Mouse (Mus musculus): Measurements from ENCODE around the gene Exoc7. TPM values are rescaled to one million over a fixed set of nuclear protein-coding genes. Genes with fewer than 3 reads are reported as not detected.
"Not testable (repeated sequence)": the region's sequence is repeated elsewhere in the genome, so short reads cannot be mapped to it uniquely, and the experiment has no call there.

The Exoc7 gene
- polyA plus RNA-seq, 1 experiment from 2014 or later, result 116 TPM

GRCm38 (mm10) chr11:116285770-116286191 is 21.3 kb downstream of the Exoc7 start:
- no peak for ATAC-seq
- Histone ChIP-seq H3K27me3 (replicated peaks; ENCODE audit: control insufficient read depth, insufficient read depth, low read length) (peaks cover 45% of the 10 kb centered on the region), H3K9ac (replicated peaks; ENCODE audit: low read depth, low read length) (no peak overlapping the region), H3K4me1 (replicated peaks; ENCODE audit: control insufficient read depth, insufficient read depth, low read length) (peaks cover 14% of the 10 kb centered on the region), H3K4me2 (ENCODE audit: low read length) (no peak overlapping the region), H3K36me3 (ENCODE audit: control insufficient read depth, insufficient read depth) (peaks cover 6% of the 10 kb centered on the region), H3K4me3 (replicated peaks; ENCODE audit: low read length) (no peak overlapping the region), H3K9me3 (ENCODE audit: control insufficient read depth, low read length) (no peaks in the 10 kb centered on the region), H3K27ac (ENCODE audit: low read length) (no peak overlapping the region)
- WGBS, result 70% methylated on average over 7 of the region's 7 CpGs

- Histone ChIP-seq H3K27me3 (replicated peaks; ENCODE audit: control insufficient read depth, insufficient read depth, low read length) (peaks cover 56% of the 10 kb centered on the region), H3K4me2 (ENCODE audit: low read length) (no peak overlapping the region), H3K9me3 (ENCODE audit: control insufficient read depth, low read length) (no peaks in the 10 kb centered on the region), H3K27ac (ENCODE audit: low read length) (no peak overlapping the region), H3K4me3 (replicated peaks; ENCODE audit: low read length) (no peak overlapping the region), H3K4me1 (replicated peaks; ENCODE audit: control insufficient read depth, insufficient read depth, low read length) (peaks cover 14% of the 10 kb centered on the region), H3K36me3 (ENCODE audit: control insufficient read depth, insufficient read depth) (peaks cover 6% of the 10 kb centered on the region; the same call in 1 of the 2 replicates), H3K9ac (replicated peaks; ENCODE audit: low read depth, low read length) (no peak overlapping the region)
- 61% methylated on average over 6 of the region's 6 CpGs for WGBS
- no peak for ATAC-seq
Measured at GRCm38 (mm10) chr11:116283982-116284381, 23.1 kb downstream of the Exoc7 start.

DNA sequence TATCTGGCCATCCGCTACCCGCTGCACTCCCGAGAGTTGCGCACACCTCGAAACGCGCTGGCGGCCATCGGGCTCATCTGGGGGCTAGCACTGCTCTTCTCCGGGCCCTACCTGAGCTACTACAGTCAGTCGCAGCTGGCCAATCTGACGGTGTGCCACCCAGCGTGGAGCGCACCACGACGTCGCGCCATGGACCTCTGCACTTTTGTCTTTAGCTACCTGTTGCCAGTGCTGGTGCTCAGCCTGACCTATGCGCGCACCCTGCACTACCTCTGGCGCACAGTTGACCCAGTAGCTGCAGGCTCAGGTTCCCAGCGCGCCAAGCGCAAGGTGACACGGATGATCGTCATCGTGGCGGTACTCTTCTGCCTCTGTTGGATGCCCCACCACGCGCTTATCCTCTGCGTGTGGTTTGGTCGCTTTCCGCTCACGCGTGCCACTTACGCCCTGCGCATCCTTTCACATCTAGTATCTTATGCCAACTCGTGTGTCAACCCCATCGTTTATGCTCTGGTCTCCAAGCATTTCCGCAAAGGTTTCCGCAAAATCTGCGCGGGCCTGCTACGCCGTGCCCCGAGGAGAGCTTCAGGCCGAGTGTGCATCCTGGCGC is 24.0 kb downstream of the Exoc7 start:
- H3K9ac ChIP-seq (replicated peaks; ENCODE audit: low read depth, low read length), result no peak overlapping the region
- 0 out of 2 replicates have a peak, but pooled peaks cover under 1% of the 10 kb centered on the region for H3K36me3 ChIP-seq (ENCODE audit: control insufficient read depth, insufficient read depth)
- H3K4me3 ChIP-seq (replicated peaks; ENCODE audit: low read length), result no peak overlapping the region
- H3K4me2 ChIP-seq (ENCODE audit: low read length), result no peak overlapping the region
- peaks cover 14% of the 10 kb centered on the region for H3K4me1 ChIP-seq (replicated peaks; ENCODE audit: control insufficient read depth, insufficient read depth, low read length)
- ATAC-seq, result no peak
- peaks cover 56% of the 10 kb centered on the region for H3K27me3 ChIP-seq (replicated peaks; ENCODE audit: control insufficient read depth, insufficient read depth, low read length)
- 10% methylated on average over 48 of the region's 48 CpGs for WGBS
- no peak overlapping the region for H3K27ac ChIP-seq (ENCODE audit: low read length)
- H3K9me3 ChIP-seq (ENCODE audit: control insufficient read depth, low read length), result no peaks in the 10 kb centered on the region

DNA sequence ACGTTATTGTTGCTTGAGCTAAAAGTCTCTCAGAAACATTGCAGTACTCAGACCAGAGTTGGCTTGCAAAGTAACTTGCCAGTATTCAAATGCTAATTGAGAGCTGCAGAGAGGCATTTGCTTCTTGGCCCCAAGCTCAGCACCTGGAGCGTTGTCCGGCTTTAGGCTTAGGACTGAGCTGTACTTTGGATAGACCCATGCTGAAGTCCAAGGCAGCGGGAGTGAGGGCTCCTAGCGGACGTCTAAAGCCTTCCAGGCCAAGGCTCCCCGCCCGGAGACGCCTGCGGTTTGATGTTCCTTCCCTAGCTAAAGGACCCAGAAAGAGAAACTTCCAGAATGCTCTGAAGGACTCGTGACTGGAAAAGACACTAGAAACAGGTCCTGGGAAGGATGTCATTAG is 24.9 kb downstream of the Exoc7 start:
- H3K4me2 ChIP-seq (ENCODE audit: low read length), result no peak overlapping the region

GRCm38 (mm10) chr11:116281671-116282070 is 25.4 kb downstream of the Exoc7 start:
- 2% methylated on average over 18 of the region's 18 CpGs for WGBS
- H3K9me3 ChIP-seq (ENCODE audit: control insufficient read depth, low read length), result no peaks in the 10 kb centered on the region
- no peak for ATAC-seq
- H3K4me3 ChIP-seq (replicated peaks; ENCODE audit: low read length), result peak overlapping the region; percentile 33
- peak overlapping the region; percentile 48 for H3K4me2 ChIP-seq (ENCODE audit: low read length)
- no peaks in the 10 kb centered on the region for H3K36me3 ChIP-seq (ENCODE audit: control insufficient read depth, insufficient read depth)
- peaks cover 56% of the 10 kb centered on the region for H3K27me3 ChIP-seq (replicated peaks; ENCODE audit: control insufficient read depth, insufficient read depth, low read length)
- peaks cover 14% of the 10 kb centered on the region for H3K4me1 ChIP-seq (replicated peaks; ENCODE audit: control insufficient read depth, insufficient read depth, low read length)
- peak overlapping the region; percentile 15; the same call in 1 of the 2 replicates for H3K9ac ChIP-seq (replicated peaks; ENCODE audit: low read depth, low read length)
- H3K27ac ChIP-seq (ENCODE audit: low read length), result no peak overlapping the region

More for the DNA sequence above, 24.9 kb downstream of the Exoc7 start:
- 0% methylated on average over 11 of the region's 11 CpGs for WGBS
- Histone ChIP-seq H3K4me1 (replicated peaks; ENCODE audit: control insufficient read depth, insufficient read depth, low read length) (peaks cover 14% of the 10 kb centered on the region), H3K9ac (replicated peaks; ENCODE audit: low read depth, low read length) (no peak overlapping the region), H3K36me3 (ENCODE audit: control insufficient read depth, insufficient read depth) (no peaks in the 10 kb centered on the region), H3K9me3 (ENCODE audit: control insufficient read depth, low read length) (no peaks in the 10 kb centered on the region), H3K27ac (ENCODE audit: low read length) (no peak overlapping the region), H3K4me3 (replicated peaks; ENCODE audit: low read length) (no peak overlapping the region), H3K27me3 (replicated peaks; ENCODE audit: control insufficient read depth, insufficient read depth, low read length) (peaks cover 56% of the 10 kb centered on the region)
- no peak for ATAC-seq

- peak within 1 kb of the TSS; percentile 15; the same call in 1 of the 2 replicates for H3K9ac ChIP-seq (replicated peaks; ENCODE audit: low read depth, low read length)
- H3K4me2 ChIP-seq (ENCODE audit: low read length), result peak within 1 kb of the TSS; percentile 48
- H3K36me3 ChIP-seq (ENCODE audit: control insufficient read depth, insufficient read depth), result no peaks in the 10 kb centered on the region
- peaks cover 14% of the 10 kb centered on the region for H3K4me1 ChIP-seq (replicated peaks; ENCODE audit: control insufficient read depth, insufficient read depth, low read length)
- no peak within 1 kb of the TSS for H3K27ac ChIP-seq (ENCODE audit: low read length)
- H3K9me3 ChIP-seq (ENCODE audit: control insufficient read depth, low read length), result no peaks in the 10 kb centered on the region
- H3K27me3 ChIP-seq (replicated peaks; ENCODE audit: control insufficient read depth, insufficient read depth, low read length), result peaks cover 56% of the 10 kb centered on the region
- peak within 1 kb of the TSS; percentile 33 for H3K4me3 ChIP-seq (replicated peaks; ENCODE audit: low read length)
- 6% methylated on average over 48 of the region's 48 CpGs for WGBS
- no peak for ATAC-seq
Measured at GRCm38 (mm10) chr11:116280751-116281663, 26.0 kb downstream of the Exoc7 start, which contains the start of gene Galr2. Gene Galr2 (plus strand): TSS chr11:116280939.

GRCm38 (mm10) chr11:116277184-116277583 is 29.8 kb downstream of the Exoc7 start:
- not testable (repeated sequence) for H3K4me3 ChIP-seq (replicated peaks; ENCODE audit: low read length); H3K36me3 ChIP-seq (ENCODE audit: control insufficient read depth, insufficient read depth); H3K4me2 ChIP-seq (ENCODE audit: low read length); ATAC-seq; H3K27ac ChIP-seq (ENCODE audit: low read length); H3K9ac ChIP-seq (replicated peaks; ENCODE audit: low read depth, low read length); H3K9me3 ChIP-seq (ENCODE audit: control insufficient read depth, low read length)
- Histone ChIP-seq H3K4me1 (replicated peaks; ENCODE audit: control insufficient read depth, insufficient read depth, low read length) (peaks cover 30% of the 10 kb centered on the region), H3K27me3 (replicated peaks; ENCODE audit: control insufficient read depth, insufficient read depth, low read length) (peaks cover 26% of the 10 kb centered on the region)
- WGBS, result 93% methylated on average over 1 of the region's 1 CpGs

GRCm38 (mm10) chr11:116274045-116274666 is 32.9 kb downstream of the Exoc7 start, which contains the start of gene Srp68:
Gene Srp68 (minus strand): TSS chr11:116274217.
- H3K9me3 ChIP-seq (ENCODE audit: control insufficient read depth, low read length), result no peaks in the 10 kb centered on the region
- peak within 1 kb of the TSS; percentile 91 for H3K27ac ChIP-seq (ENCODE audit: low read length)
- peak within 1 kb of the TSS; percentile 97 for H3K4me3 ChIP-seq (replicated peaks; ENCODE audit: low read length)
- WGBS, result 3% methylated on average over 32 of the region's 32 CpGs
- ATAC-seq, result peak; percentile 100
- H3K27me3 ChIP-seq (replicated peaks; ENCODE audit: control insufficient read depth, insufficient read depth, low read length), result no peaks in the 10 kb centered on the region
- peaks cover 2% of the 10 kb centered on the region; the same call in 1 of the 2 replicates for H3K36me3 ChIP-seq (ENCODE audit: control insufficient read depth, insufficient read depth)
- H3K4me2 ChIP-seq (ENCODE audit: low read length), result peak within 1 kb of the TSS; percentile 96
- H3K9ac ChIP-seq (replicated peaks; ENCODE audit: low read depth, low read length), result peak within 1 kb of the TSS; percentile 93
- peaks cover 29% of the 10 kb centered on the region for H3K4me1 ChIP-seq (replicated peaks; ENCODE audit: control insufficient read depth, insufficient read depth, low read length)
